Mouse (Mus musculus): ENCODE data around the gene Ubap1l.

- TF ChIP-seq POLR2A (IDR thresholded peaks at IDR 0.05; ENCODE audit: extremely low read depth, insufficient read depth, low read length): no peak
- no peak for TF ChIP-seq CTCF (IDR thresholded peaks at IDR 0.05; ENCODE audit: low read depth, low read length)
These were observed at the start of gene Ubap1l for GRCm38 (mm10) chr9:65360641-65361448.

Data from liver, adult 2 months (tissue).